Mouse (Mus musculus) brain, embryonic 18.5 days (tissue): Measurements from ENCODE around the gene Coro2b.
"Not testable (repeated sequence)": the region's sequence is repeated elsewhere in the genome, so short reads cannot be mapped to it uniquely, and the experiment has no call there.

ENCODE experiments used
- DNase-seq: peaks from one replicate; pipeline ENCODE4 v3.0.0-alpha.2; 2012; ENCODE audit warnings: low read depth, low spot score

The Coro2b gene

GRCm38 (mm10) chr9:62471541-62472189 lies 65.2 kb downstream of the Coro2b start:
- no peak for DNase-seq

GRCm38 (mm10) chr9:62471041-62471440 lies 65.8 kb downstream of the Coro2b start:
- no peak for DNase-seq

DNA sequence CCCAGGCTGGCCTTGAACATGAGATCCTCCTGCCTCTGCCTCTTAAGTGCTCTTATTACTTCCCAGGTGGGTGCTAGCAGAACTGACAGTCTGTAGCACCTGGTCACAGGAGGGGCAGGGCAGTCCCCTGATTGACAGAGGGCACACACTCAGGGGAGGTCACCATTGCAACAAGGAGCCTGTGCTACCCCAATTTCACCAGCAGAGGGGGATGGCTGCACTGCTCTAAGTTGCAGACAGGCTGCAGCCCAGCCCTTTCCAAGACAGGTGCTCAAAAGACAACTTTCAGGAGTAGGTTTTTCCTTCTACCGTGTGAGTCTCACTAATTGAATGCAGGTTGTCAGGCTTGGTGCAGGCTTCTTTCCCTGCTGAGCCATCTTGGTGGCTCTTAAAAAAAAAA lies 66.4 kb downstream of the Coro2b start:
- DNase-seq, result no peak

DNA sequence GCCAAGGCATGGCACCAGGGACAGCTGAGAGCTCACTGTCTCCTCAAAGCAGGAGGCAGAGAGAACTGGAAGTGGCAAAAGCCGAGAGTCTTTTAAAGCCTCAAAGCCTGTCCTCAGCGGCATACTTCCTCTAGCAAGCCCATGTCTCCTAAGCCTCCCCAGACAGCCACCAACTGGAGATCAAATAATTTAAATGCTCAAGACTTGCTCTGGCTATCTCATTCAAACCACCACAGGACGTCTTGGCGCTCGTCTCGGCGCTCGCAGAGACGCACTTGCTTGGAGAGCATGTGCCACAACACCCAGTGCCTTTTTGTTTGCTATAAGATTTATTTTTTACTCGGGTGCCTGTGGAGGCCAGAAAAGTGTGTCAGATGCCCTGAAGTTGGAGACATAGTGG lies 67.1 kb downstream of the Coro2b start:
- DNase-seq, result no peak

DNA sequence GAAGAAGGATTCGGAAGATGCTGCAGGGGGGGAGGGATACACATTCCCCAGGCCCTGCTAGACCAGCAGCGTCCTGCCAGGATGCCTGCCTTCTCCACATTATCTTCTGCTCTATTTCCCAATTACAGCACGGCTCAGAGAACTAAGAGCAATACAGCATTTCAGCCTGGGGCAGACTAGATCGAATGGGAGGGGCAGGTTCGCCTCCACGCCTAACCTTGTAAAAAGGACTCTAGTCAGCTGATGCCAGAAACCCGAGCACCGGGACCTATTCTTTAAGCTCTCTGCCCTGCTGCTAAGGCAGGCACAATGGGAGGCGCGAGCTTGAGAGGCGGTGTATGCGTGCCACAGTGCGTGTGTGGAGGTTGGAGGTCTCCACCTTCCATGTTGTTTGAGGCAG lies 67.7 kb downstream of the Coro2b start:
- DNase-seq, result no peak

DNA sequence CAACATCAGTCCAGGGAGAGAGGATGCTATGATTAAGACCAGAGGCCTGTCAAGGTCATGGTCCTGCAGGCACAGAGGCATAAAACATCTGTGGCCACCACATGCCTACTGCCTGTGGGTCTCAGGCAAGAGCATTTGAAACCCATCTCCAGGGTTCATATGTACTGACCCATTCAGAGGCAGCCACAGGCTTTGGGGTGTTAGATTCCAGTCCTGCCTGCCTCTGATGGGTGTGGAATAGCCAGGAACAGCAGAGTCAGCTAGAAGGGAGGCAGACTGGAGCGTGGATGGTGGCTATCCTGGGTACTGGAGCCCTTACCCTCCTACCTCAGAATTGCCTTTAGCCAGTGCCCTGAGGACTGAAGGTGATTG lies 69.4 kb downstream of the Coro2b start:
- DNase-seq, result no peak

GRCm38 (mm10) chr9:62466742-62467412 lies 70.0 kb downstream of the Coro2b start:
- no peak for DNase-seq

DNA sequence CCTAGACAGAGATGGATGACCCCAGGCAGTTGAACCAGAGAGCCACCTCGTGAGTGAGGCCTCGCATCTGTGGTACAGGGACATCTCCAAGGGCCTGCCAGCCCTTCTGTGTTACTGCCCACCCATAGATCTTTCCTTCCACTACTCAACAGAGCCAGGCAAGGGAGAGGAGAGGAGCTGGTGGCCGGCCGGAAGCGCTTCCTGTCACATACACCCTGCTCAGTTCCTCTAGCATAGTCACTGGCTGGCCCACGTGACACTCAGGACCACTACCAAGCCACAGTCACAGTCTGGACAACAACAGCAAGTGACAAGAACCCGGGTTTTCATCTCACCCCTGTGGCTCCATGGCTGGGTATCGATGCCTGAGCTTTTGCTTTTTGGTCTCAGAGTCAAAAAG lies 70.8 kb downstream of the Coro2b start:
- DNase-seq, result no peak

DNA sequence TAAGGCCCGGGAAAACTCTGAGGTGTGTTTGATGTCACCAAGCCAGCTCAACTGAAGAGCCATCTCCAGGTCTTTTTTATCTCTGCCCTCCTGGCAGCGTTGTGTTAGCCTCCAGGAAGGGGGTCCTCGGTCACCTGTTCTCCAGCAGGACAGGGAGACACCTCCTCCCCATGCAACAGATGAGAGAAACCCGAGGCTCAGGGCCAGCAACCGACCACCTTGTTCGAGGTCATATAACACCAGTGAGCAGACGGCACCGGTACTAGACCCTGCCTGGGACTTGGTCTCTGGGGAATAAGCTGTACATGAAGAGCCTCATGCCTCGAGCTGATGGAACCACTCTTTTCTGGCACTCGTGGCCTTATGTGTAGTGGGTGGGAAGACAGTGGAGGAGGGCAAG lies 72.1 kb downstream of the Coro2b start:
- no peak for DNase-seq

DNA sequence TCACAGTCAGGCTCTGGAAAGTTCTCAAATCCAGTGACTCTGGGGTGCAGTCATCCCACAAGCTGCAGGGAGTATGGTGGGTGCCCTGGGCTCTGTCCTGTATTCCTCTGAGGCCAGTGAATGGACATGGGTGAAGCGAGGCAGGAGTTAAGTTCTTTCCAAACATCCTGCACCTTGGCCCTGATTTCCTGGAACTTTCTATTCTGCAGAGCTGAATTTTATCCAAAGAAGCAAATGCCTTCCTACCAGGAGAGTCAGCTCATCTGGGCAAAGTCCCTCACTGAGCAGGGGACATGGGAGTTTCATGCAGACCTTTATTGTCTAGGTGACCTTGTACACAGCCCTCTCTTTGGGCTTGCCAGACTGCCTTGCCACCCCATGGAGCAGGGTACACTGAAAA lies 75.1 kb downstream of the Coro2b start:
- DNase-seq, result no peak

GRCm38 (mm10) chr9:62461095-62461494 lies 75.7 kb downstream of the Coro2b start:
- no peak for DNase-seq

GRCm38 (mm10) chr9:62460086-62460485 lies 76.8 kb downstream of the Coro2b start:
- no peak for DNase-seq

- DNase-seq, result no peak
Measured at GRCm38 (mm10) chr9:62458457-62458856, 78.4 kb downstream of the Coro2b start.

GRCm38 (mm10) chr9:62456015-62456414 lies 80.8 kb downstream of the Coro2b start:
- no peak for DNase-seq

DNA sequence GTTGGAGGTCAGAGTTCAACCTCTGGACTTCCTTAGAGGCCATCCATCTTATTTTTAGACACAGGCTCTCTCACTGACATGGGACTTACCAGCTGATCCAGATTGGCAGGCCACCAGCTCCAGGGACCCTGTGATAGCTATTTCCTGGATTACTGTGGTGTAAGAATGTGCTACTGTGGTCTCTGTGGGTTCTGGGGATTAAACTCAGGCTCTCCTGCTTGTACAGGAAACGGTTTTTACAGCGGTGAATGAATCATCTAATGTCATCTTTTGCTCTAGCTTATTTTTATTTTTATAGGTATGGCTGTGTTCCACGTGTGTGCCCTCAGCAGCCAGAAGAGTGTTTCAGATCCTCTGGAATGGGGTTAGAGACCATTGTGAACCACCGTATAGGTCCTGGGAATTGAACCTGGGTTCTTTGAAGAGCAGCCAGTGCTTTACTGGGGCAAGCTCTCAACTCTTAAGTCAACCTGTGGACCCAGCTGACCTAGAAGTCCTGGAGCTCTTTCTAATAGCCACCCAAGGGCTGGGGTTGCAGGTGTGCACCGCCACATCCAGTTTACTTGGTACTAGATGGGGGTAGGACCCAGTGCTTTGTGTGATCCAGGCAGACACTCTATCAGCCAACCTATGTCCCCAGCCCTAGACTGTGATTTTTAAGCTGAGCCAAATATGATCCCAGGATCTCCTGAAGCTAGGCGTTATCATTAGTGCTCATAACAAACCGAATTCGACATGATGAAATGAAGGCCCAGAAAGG lies 81.5 kb downstream of the Coro2b start:
- DNase-seq, result no peak

DNA sequence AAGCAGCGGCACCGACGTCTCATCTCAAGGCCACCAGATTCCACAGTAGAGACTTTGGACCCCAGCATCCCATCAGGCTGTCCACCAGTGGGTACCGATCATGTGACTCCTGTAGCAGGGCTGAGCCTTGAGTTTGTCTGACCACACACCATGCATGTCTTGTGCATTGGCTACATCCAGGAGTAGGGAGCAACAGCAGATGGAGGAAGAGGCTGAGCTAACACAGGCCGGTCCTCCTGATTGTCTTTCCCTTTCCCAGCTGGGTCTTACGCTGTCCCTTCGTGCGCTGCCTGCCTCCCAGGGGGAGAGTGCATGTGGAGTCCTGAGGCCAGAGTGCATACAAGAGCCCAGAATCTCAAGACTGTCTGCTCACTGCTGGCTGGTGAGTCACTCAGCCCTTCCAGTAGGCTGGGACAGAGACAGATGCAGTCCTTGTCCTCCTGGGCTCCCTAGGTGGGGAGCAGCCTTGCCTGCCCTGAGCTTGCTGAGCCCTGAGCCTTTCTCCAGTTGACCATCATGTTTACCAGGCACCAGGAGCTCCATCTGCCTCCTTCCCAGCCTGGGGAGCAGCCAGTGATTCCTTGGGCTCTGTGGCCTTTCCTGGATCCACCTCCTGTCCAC lies 84.4 kb downstream of the Coro2b start:
- DNase-seq, result no peak

DNA sequence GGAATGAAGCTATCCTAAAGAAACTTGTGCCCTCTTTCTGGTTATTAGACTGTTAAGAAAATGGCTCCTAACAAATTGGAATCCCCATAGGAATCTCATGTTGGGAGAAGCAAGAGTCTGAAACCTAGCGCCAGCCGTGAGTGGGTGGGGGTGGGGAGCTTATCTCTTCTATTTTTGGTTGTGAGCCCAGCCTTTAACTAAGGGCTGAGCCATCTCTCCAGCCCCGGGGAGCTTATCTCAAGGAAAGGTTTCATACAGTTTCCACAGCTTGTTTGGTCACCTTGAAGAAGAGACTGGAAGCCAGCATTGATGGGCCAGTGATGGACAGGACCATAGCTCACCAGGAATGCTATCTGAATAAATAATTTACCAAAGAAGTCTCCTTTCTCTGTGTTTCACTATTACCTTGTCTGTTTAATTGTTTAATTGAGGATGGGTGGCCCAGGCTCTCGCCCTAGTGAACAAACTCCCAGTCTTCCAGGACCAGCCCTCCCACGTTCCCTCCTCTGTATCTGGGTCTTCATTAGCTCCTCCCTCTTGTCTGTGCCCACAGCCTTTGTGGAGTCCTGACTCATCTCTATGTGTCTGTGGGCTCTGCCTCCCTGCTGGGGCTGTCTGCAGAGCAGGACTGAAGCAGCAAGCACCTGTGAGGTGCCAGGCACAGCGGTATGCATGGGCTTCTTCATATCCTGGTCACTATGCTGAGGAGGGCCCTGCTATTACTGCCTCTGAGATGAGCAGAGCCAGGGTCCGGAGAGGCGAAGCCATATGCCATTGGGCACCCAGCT lies 85.1 kb downstream of the Coro2b start:
- DNase-seq, result no peak

DNA sequence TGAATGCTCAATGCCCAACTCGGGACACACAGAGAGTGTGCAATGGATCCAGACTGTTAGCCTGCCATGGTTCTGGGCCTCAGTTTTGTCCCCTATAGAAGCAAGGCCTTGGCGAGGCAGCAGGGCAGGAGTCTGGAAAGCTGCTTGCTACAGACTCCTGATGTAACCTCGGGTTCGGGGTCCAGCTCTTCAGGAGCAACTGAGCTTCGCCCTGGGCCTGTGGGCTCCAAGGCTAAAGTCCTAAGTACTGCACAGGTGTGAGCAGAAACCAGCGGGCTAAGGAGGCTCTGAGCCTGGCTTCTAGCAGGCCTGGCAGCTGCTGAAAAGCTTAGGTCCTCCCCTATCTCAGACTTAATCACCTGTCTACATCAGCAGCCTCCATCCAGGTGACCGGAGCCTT lies 86.0 kb downstream of the Coro2b start:
- DNase-seq, result no peak

GRCm38 (mm10) chr9:62450355-62450754 lies 86.5 kb downstream of the Coro2b start:
- no peak for DNase-seq

DNA sequence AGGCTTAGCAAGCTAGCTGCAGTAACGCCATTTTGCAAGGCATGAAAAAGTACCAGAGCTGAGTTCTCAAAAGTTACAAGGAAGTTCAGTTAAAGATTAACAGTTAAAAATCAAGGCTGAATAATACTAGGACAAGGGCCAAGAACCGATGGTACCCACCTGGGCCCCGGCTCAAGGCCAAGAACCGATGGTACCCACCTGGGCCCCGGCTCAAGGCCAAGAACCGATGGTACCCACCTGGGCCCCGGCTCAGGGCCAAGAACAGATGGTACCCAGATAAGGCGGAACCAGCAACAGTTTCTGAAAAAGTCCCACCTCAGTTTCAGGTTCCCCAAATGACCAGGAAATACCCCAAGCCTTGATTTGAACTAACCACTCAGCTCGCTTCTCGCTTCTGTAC lies 89.5 kb downstream of the Coro2b start:
- not testable (repeated sequence) for DNase-seq

GRCm38 (mm10) chr9:62438755-62439101 lies 98.1 kb downstream of the Coro2b start:
- no peak for DNase-seq
